Mouse (Mus musculus) embryonic stem cell, embryonic (primary cell): Measurements from ENCODE around the gene Tmem63c.

Experiments used
- CTCF ChIA-PET, 4 experiments: fragments of 300-600 bp in 2 of 4; fragments of 350-600 bp in 2 of 4; sonication (Branson Sonifier 250); formaldehyde crosslinking; loops; one replicate each; lab custom pipeline; 2022; ENCODE audit warnings: inconsistent platforms in 2 of 4; lab: Charles Lee
- POLR2A ChIA-PET, 4 experiments: fragments of 300-600 bp in 2 of 4; fragments of 350-600 bp in 2 of 4; sonication (Branson Sonifier 250); formaldehyde crosslinking; loops; one replicate each; lab custom pipeline; 2022; ENCODE audit warnings: antibody characterized with exemption in 4 of 4, inconsistent platforms in 1 of 4; lab: Charles Lee

Tmem63c gene

GRCm38 (mm10) chr12:87026871-87027240, 5.7 kb downstream of the Tmem63c start:
- CTCF ChIA-PET = interaction anchor here (0.6 to 2.3 kb wide), 14 partner anchors 8 to 585 kb away, joined by 3 to 7 read pairs (median 4); no protein-coding TSS in a partner anchor
- POLR2A ChIA-PET = interaction anchor here in 2 of 4 experiments (0.8 to 1.6 kb wide), 3 partner anchors 16 to 55 kb away, joined by 3 to 7 read pairs (median 3); no protein-coding TSS in a partner anchor

GRCm38 (mm10) chr12:87027391-87027790, 6.3 kb downstream of the Tmem63c start:
- POLR2A ChIA-PET = interaction anchor here in 1 of 4 experiments (0.8 kb wide), 1 partner anchor 55 kb away, joined by 3 read pairs; no protein-coding TSS in a partner anchor
- CTCF ChIA-PET = interaction anchor here (0.5 to 1.7 kb wide), 5 partner anchors 11 to 61 kb away, joined by 3 to 5 read pairs (median 4); no protein-coding TSS in a partner anchor

GRCm38 (mm10) chr12:87028068-87028467, 6.9 kb downstream of the Tmem63c start:
- CTCF ChIA-PET = interaction anchor here in 3 of 4 experiments (1.0 to 1.5 kb wide), 3 partner anchors 25 to 29 kb away, joined by 3 to 5 read pairs (median 3); no protein-coding TSS in a partner anchor
- POLR2A ChIA-PET = interaction anchor here in 1 of 4 experiments (0.5 kb wide), 1 partner anchor 359 kb away, joined by 3 read pairs; no protein-coding TSS in a partner anchor

GRCm38 (mm10) chr12:87029251-87029976, 8.3 kb downstream of the Tmem63c start:
- CTCF ChIA-PET = interaction anchor here in 3 of 4 experiments (1.3 to 1.5 kb wide), 3 partner anchors 24 to 257 kb away, joined by 3 to 4 read pairs (median 3); no protein-coding TSS in a partner anchor
- POLR2A ChIA-PET = interaction anchor here in 2 of 4 experiments (0.5 kb wide), 2 partner anchors 75 to 394 kb away, joined by 3 to 6 read pairs; no protein-coding TSS in a partner anchor

- CTCF ChIA-PET = interaction anchor here in 1 of 4 experiments (1.3 to 1.5 kb wide), 2 partner anchors 22 to 259 kb away, joined by 3 to 4 read pairs; no protein-coding TSS in a partner anchor
- POLR2A ChIA-PET = no interaction called here
Measured at GRCm38 (mm10) chr12:87031163-87031763, 10.1 kb downstream of the Tmem63c start.

GRCm38 (mm10) chr12:87036631-87037030, 15.5 kb downstream of the Tmem63c start:
- POLR2A ChIA-PET = interaction anchor here in 1 of 4 experiments (0.8 kb wide), 1 partner anchor 8 kb away, joined by 3 read pairs; no protein-coding TSS in a partner anchor
- CTCF ChIA-PET = interaction anchor here in 1 of 4 experiments (1.1 to 1.9 kb wide), 2 partner anchors 10 to 16 kb away, joined by 3 to 13 read pairs; no protein-coding TSS in a partner anchor

GRCm38 (mm10) chr12:87040166-87040565, 19.0 kb downstream of the Tmem63c start:
- ChIA-PET POLR2A (interaction anchor here in 2 of 4 experiments (0.7 to 1.5 kb wide), 4 partner anchors 57 to 918 kb away, joined by 3 to 7 read pairs (median 4); no protein-coding TSS in a partner anchor), CTCF (interaction anchor here (0.7 to 1.8 kb wide), 5 partner anchors 11 to 325 kb away, joined by 3 to 7 read pairs (median 5); no protein-coding TSS in a partner anchor)

GRCm38 (mm10) chr12:87040857-87041256, 19.7 kb downstream of the Tmem63c start:
- ChIA-PET CTCF (interaction anchor here in 3 of 4 experiments (1.3 to 1.8 kb wide), 4 partner anchors 11 to 325 kb away, joined by 3 to 7 read pairs (median 4); no protein-coding TSS in a partner anchor), POLR2A (interaction anchor here in 2 of 4 experiments (0.7 to 1.5 kb wide), 4 partner anchors 57 to 770 kb away, joined by 3 to 4 read pairs (median 3); no protein-coding TSS in a partner anchor)

- ChIA-PET CTCF (interaction anchor here in 2 of 4 experiments (0.6 to 1.7 kb wide), 2 partner anchors 11 to 298 kb away, joined by 3 to 5 read pairs; no protein-coding TSS in a partner anchor), POLR2A (no interaction called here)
Measured at GRCm38 (mm10) chr12:87042456-87042855, 21.3 kb downstream of the Tmem63c start.

GRCm38 (mm10) chr12:87043221-87043620, 22.1 kb downstream of the Tmem63c start:
- POLR2A ChIA-PET = interaction anchor here in 1 of 4 experiments (0.6 kb wide), 1 partner anchor 95 kb away, joined by 6 read pairs; no protein-coding TSS in a partner anchor
- CTCF ChIA-PET = interaction anchor here in 3 of 4 experiments (0.6 to 1.7 kb wide), 5 partner anchors 8 to 506 kb away, joined by 3 to 5 read pairs (median 3); no protein-coding TSS in a partner anchor

- CTCF ChIA-PET = interaction anchor here in 2 of 4 experiments (0.5 to 1.8 kb wide), 5 partner anchors 8 to 44 kb away, joined by 3 to 7 read pairs (median 4); no protein-coding TSS in a partner anchor
- POLR2A ChIA-PET = interaction anchor here in 3 of 4 experiments (0.6 to 1.6 kb wide), 4 partner anchors 8 to 246 kb away, joined by 3 to 4 read pairs (median 3); no protein-coding TSS in a partner anchor
Measured at GRCm38 (mm10) chr12:87044711-87045110, 23.6 kb downstream of the Tmem63c start.

GRCm38 (mm10) chr12:87047536-87047935, 26.4 kb downstream of the Tmem63c start:
- CTCF ChIA-PET = interaction anchor here in 3 of 4 experiments (0.6 to 1.0 kb wide), 3 partner anchors 159 to 1438 kb away, joined by 3 read pairs; no protein-coding TSS in a partner anchor

GRCm38 (mm10) chr12:87052661-87053321, 31.7 kb downstream of the Tmem63c start:
- CTCF ChIA-PET = interaction anchor here (0.5 to 3.2 kb wide), 122 partner anchors 8 to 1923 kb away, joined by 3 to 23 read pairs (median 4); partner anchors contain the start of genes Pomt2 (in 2 of the 4), Gstz1 (in 1 of the 4) and Ngb (in 1 of the 4)
- POLR2A ChIA-PET = interaction anchor here (0.6 to 1.0 kb wide), 7 partner anchors 25 to 881 kb away, joined by 3 to 5 read pairs (median 4); partner anchors contain the start of gene Pomt2 (in 1 of the 4)

More at GRCm38 (mm10) chr12:87047536-87047935, 26.4 kb downstream of the Tmem63c start:
- POLR2A ChIA-PET = interaction anchor here in 2 of 4 experiments (0.5 to 0.6 kb wide), 4 partner anchors 9 to 264 kb away, joined by 3 to 5 read pairs (median 4); no protein-coding TSS in a partner anchor

- ChIA-PET CTCF (interaction anchor here in 2 of 4 experiments (0.5 to 1.1 kb wide), 3 partner anchors 51 to 1341 kb away, joined by 3 read pairs; no protein-coding TSS in a partner anchor), POLR2A (no interaction called here)
Measured at GRCm38 (mm10) chr12:87054873-87055272, 33.7 kb downstream of the Tmem63c start.

GRCm38 (mm10) chr12:87057066-87057465, 35.9 kb downstream of the Tmem63c start:
- ChIA-PET CTCF (interaction anchor here in 1 of 4 experiments (0.6 kb wide), 1 partner anchor 48 kb away, joined by 3 read pairs; no protein-coding TSS in a partner anchor), POLR2A (interaction anchor here in 2 of 4 experiments (0.6 to 1.2 kb wide), 3 partner anchors 9 to 369 kb away, joined by 3 to 5 read pairs (median 3); no protein-coding TSS in a partner anchor)

GRCm38 (mm10) chr12:87065446-87065845, 44.3 kb downstream of the Tmem63c start:
- POLR2A ChIA-PET = no interaction called here
- CTCF ChIA-PET = interaction anchor here in 1 of 4 experiments (1.6 to 2.2 kb wide), 2 partner anchors 12 to 23 kb away, joined by 5 read pairs; no protein-coding TSS in a partner anchor
